Mouse (Mus musculus) heart, postnatal 0 days (tissue): ENCODE measurements at regions not wholly inside any gene's neighbourhood (a gene's known extent, or its start where the extent isn't known, plus 50 kb on each side); places are given as distances from the start of the nearest gene placed in this dataset.
A peak's percentile ranks its signal among the peaks of the same experiment; 100 is the strongest.
"Not testable (repeated sequence)": the region's sequence is repeated elsewhere in the genome, so short reads cannot be mapped to it uniquely, and the experiment has no call there.

Experiments
- ATAC-seq: fragments of 200-750 bp; cut with Nextera tagmentation; 2 replicates; pipeline ENCODE4 v1.8.0; 2017; ENCODE audit warnings: low read depth, moderate number of reproducible peaks, moderate library complexity; ENCODE audit not compliant: insufficient read depth
- DNase-seq: peaks from one replicate; pipeline ENCODE4 v3.0.0-alpha.2; 2016; ENCODE audit warnings: low spot score
- H3K27ac ChIP-seq: fragments of 300-500 bp; sonication (generic); 2 replicates; pipeline ENCODE4 v1.5.1; 2014; ENCODE audit warnings: low read depth, mild to moderate bottlenecking
- H3K27me3 ChIP-seq: fragments of 300-500 bp; sonication (generic); 2 replicates; pipeline ENCODE4 v1.6.1; 2014; ENCODE audit warnings: low read length, mixed read lengths; ENCODE audit not compliant: control insufficient read depth, insufficient read depth
- H3K36me3 ChIP-seq: fragments of 300-500 bp; sonication (generic); replicated peaks from 2 replicates; pipeline ENCODE4 v1.6.1; 2014; ENCODE audit warnings: low read length, mixed read lengths; ENCODE audit not compliant: control insufficient read depth, insufficient read depth
- H3K4me1 ChIP-seq: fragments of 300-500 bp; sonication (generic); 2 replicates; pipeline ENCODE4 v1.6.1; 2014; ENCODE audit warnings: antibody characterized with exemption; ENCODE audit not compliant: control insufficient read depth, insufficient read depth
- H3K4me2 ChIP-seq: fragments of 300-500 bp; sonication (generic); 2 replicates; pipeline ENCODE4 v1.6.1; 2014; ENCODE audit warnings: low read depth, mild to moderate bottlenecking, low read length, moderate library complexity
- H3K4me3 ChIP-seq: fragments of 300-500 bp; sonication (generic); 2 replicates; pipeline ENCODE4 v1.5.1; 2014; ENCODE audit warnings: low read depth, low read length
- H3K9ac ChIP-seq: fragments of 300-500 bp; sonication (generic); replicated peaks from 2 replicates; pipeline ENCODE4 v1.6.1; 2014; ENCODE audit warnings: low read depth, low read length, mixed read lengths
- H3K9me3 ChIP-seq: fragments of 300-500 bp; sonication (generic); replicated peaks from 2 replicates; pipeline ENCODE4 v1.6.1; 2016; ENCODE audit warnings: low read length; ENCODE audit not compliant: control insufficient read depth
- CTCF ChIP-seq: IDR thresholded peaks from 2 replicates; pipeline ENCODE4 v1.5.1; 2016; ENCODE audit warnings: antibody characterized with exemption, control low read depth, low read depth
- EP300 ChIP-seq: IDR thresholded peaks from 2 replicates; pipeline ENCODE4 v1.6.1; 2016; ENCODE audit warnings: antibody characterized with exemption, low read depth
- WGBS: fragments of 180-500 bp; shearing (Covaris S2); extraction: QIAGEN DNeasy Blood & Tissue Kit; methylation state at CpG from one replicate; pipeline ENCODE4 v1.1.7; 2014; 5-methylcytosine and 5-hydroxymethylcytosine counted together

DNA sequence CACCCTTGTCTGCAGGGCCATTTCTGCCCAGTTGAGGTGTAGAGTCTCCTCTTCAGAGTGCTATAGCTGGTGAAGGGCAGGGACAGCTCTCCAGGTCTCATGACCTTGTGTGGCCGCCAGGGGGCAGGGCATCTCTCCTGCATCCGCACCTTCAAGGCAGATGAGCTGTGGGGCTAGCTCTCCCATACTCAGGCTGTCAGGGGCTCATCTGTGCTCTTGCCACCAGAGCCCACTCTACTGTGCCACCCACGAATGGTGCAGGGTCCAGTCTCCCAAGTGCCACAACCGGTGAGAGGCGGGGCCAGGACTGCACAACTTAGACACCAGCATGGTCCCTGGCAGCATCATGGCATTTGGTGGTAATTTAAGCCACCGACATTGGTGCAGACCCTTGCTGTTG, 111.3 kb downstream of the Syt10 start:
- ATAC-seq (no peak), DNase-seq (no peak)
- Histone ChIP-seq H3K4me1 (no peaks in the 10 kb centered on the region), H3K36me3 (no peaks in the 10 kb centered on the region), H3K27ac (no peak overlapping the region), H3K4me3 (no peak overlapping the region), H3K9me3 (peaks cover 6% of the 10 kb centered on the region; the same call in 1 of the 2 replicates), H3K27me3 (no peaks in the 10 kb centered on the region), H3K4me2 (no peak overlapping the region), H3K9ac (no peak overlapping the region)
- TF ChIP-seq EP300 (no peak), CTCF (peak; percentile 45)
- 34% methylated on average over 6 of the region's 6 CpGs for WGBS

DNA sequence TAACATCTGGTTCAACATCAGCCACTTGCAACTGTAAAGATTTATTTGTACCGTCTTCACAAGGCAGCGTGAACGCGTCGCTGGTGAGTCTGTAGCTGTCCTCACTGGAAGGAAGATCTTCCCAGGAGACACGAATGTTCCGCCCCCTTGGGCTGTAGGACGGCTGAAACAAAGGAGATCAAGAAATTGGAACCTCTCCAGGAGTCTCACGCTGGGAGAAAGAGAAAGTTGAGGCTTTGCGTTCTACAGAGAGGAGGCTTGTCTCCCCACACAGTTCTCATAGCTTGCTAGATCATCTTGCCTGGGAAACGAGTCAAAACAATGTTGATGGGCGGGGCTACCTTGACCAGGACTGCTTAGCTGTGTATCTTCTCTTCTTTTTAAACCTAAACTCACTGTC, 117.3 kb downstream of the Syt10 start:
- Histone ChIP-seq H3K27me3 (no peaks in the 10 kb centered on the region), H3K4me1 (no peaks in the 10 kb centered on the region), H3K4me3 (no peak overlapping the region), H3K36me3 (no peaks in the 10 kb centered on the region), H3K9ac (no peak overlapping the region), H3K9me3 (no peaks in the 10 kb centered on the region), H3K27ac (no peak overlapping the region), H3K4me2 (peak overlapping the region; percentile 43)
- DNase-seq (no peak), ATAC-seq (no peak)
- TF ChIP-seq CTCF (no peak), EP300 (no peak)
- WGBS: 46% methylated on average over 12 of the region's 12 CpGs

DNA sequence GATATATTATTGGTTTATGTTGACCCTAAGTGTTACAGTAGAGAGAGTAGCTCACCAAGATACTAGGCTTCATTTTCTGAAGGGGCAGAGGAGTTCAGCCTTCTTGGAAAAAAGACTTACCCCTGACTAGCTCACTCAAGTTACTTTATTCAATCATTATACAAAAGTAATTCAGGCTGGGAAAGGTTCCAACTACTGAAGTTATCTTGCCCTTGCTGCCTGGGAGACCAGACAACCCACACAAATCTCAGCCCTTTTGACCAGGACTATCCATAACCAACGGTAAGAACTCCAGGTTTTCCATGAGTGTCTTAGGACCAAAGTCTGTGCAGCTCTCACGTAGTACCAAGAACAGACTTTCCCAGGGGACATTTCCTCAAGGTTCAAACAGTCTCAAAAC, 105.5 kb upstream of the Rabl2 start:
- no peak for DNase-seq
- 49% methylated on average over 2 of the region's 2 CpGs for WGBS

DNA sequence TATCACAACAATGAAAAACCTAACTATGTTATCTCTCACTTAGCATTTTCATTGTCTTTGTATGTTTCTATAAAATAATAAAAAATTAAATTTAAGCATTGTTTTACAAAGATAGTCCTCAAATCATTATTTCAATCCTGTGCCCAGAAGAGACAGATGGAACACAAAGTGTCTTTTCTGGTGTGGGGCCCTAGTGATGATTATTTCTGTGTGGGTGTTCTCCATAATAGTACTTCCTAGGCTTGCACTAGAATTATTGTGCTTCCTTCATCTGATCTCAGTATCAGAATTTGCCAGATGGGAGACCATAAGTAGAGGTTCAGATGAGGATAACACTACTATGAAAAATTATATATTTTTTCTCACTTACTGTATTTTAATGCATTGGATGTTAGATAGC, 84.6 kb upstream of the Rabl2 start:
- no peaks in the 10 kb centered on the region for H3K27me3 ChIP-seq
- no peaks in the 10 kb centered on the region for H3K36me3 ChIP-seq
- H3K4me2 ChIP-seq: no peak overlapping the region
- TF ChIP-seq CTCF (no peak), EP300 (no peak)
- no peak overlapping the region for H3K27ac ChIP-seq
- no peak overlapping the region for H3K4me3 ChIP-seq
- DNase-seq (no peak), ATAC-seq (no peak)
- no peak overlapping the region for H3K9ac ChIP-seq
- no peaks in the 10 kb centered on the region; the same call in 1 of the 2 replicates for H3K9me3 ChIP-seq
- no peaks in the 10 kb centered on the region for H3K4me1 ChIP-seq

More for the DNA sequence above, 105.5 kb upstream of the Rabl2 start:
- no peak for TF ChIP-seq CTCF
- no peak for TF ChIP-seq EP300
- Histone ChIP-seq H3K4me1 (no peaks in the 10 kb centered on the region), H3K9me3 (0 out of 2 replicates have a peak, but pooled peaks cover 4% of the 10 kb centered on the region), H3K36me3 (no peaks in the 10 kb centered on the region), H3K27me3 (no peaks in the 10 kb centered on the region), H3K4me2 (no peak overlapping the region), H3K9ac (no peak overlapping the region), H3K27ac (no peak overlapping the region), H3K4me3 (no peak overlapping the region)
- ATAC-seq: no peak

DNA sequence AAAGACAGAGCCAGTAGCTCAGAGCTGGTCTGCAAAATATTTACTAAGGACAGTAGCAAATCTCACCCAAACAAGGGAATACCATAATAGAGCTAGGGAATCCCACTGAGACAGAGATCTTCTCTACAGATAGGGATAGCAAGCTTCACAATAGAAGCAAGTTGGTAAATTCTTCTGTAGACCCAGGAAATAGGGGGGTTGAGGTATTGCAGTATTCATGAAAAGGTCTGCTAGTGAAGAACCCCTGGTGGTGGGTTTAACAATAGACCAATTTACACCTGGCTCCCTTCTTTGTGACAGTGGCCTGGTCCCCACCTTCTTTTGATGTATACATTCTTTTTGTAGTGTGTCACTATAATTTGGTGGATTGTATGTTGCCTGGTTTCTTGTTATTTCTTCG, 64.8 kb upstream of the Rabl2 start:
- H3K36me3 ChIP-seq, ATAC-seq, H3K4me3 ChIP-seq, H3K27me3 ChIP-seq, H3K4me1 ChIP-seq, H3K9ac ChIP-seq, H3K9me3 ChIP-seq, H3K4me2 ChIP-seq, DNase-seq, H3K27ac ChIP-seq: not testable (repeated sequence)
- 62% methylated on average over 1 of the region's 1 CpGs for WGBS
